Mouse (Mus musculus) lung, adult 2 months (tissue): ENCODE data around the gene Mylk2. TPM values are rescaled to one million over a fixed set of nuclear protein-coding genes. Genes with fewer than 3 reads are reported as not detected.
A peak's percentile ranks its signal among the peaks of the same experiment; 100 is the strongest.

Experiments used
- DNase-seq: peaks from one replicate; pipeline ENCODE4 v3.0.0; 2022
- H3K4me1 ChIP-seq: fragments of 200-500 bp; 2 replicates; pipeline ENCODE4 v1.6.1; 2011; ENCODE audit warnings: low read length; ENCODE audit not compliant: control insufficient read depth, insufficient read depth
- H3K4me3 ChIP-seq: fragments of 200-500 bp; replicated peaks from 2 replicates; pipeline ENCODE3; 2011; ENCODE audit warnings: low read depth, mild to moderate bottlenecking, control low read depth, low read length; ENCODE audit errors: extremely low read depth
- CTCF ChIP-seq: fragments of 200-500 bp; IDR thresholded peaks from 2 replicates; pipeline ENCODE4 v1.5.1; 2011; ENCODE audit warnings: mild to moderate bottlenecking, low read length, control low read depth; ENCODE audit not compliant: insufficient read depth
- POLR2A ChIP-seq: fragments of 200-500 bp; IDR thresholded peaks from 2 replicates; pipeline ENCODE4 v1.6.1; 2011; ENCODE audit warnings: low read depth, mild to moderate bottlenecking, control low read depth, low read length, borderline replicate concordance; ENCODE audit errors: extremely low read depth
- WGBS: fragments of 180-500 bp; shearing (Covaris S2); methylation state at CpG from one replicate; pipeline ENCODE4 v1.1.7; 2018; 5-methylcytosine and 5-hydroxymethylcytosine counted together
- polyA plus RNA-seq: library from polyadenylated mRNA; depleted of rRNA; stranded (reverse); fragments of >200 nt; gene quantifications from 2 replicates; pipeline ENCODE4 v1.2.3, GENCODE M21; 2012

Mylk2 gene
- polyA plus RNA-seq, 1 experiment, result 3.9 TPM

DNA sequence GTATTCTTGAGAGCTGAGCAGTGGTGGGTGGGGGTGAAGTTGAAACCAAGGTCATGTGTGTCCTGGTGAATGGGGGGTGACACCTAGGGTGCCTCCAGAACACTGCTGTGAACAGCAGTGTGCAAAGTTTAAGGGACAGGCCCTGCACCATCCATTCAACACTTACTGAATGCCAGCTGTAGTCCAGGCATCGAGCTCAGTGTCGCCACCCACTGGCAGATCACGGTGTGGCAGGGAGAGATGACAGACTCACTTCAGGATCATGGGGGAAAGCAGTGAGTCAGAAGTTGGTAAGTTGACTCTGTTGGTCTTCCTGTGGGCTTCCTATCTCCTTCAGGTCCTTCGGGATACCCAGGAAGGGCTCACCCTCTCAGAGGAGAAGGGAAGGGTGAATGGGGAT lies 28.7 kb downstream of the Mylk2 start:
- TF ChIP-seq CTCF (peak; percentile 74), POLR2A (no peak)
- WGBS, result 10% methylated on average over 4 of the region's 4 CpGs
- peak; percentile 25 for DNase-seq

DNA sequence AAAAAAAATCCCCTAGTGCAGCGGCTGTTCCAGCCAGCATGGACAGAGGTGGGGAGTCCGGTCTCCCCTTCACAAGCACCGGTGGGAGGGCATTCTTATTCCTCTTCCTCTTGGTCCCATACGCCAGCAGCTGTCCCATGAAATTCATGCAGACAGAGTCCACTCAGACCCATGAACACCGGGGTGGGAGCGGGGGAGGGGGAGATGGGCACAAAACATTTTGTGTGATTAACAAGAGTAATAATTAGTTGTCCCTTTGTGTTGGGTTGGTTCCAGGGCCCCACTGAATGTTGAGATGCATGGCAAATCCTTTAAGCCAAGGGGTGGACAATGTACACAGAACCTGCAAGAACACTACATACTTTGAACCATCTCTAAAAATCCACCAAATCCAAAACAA lies 30.0 kb downstream of the Mylk2 start:
- WGBS, result 74% methylated on average over 6 of the region's 6 CpGs
- TF ChIP-seq POLR2A (no peak), CTCF (no peak)

More for the DNA sequence above, 28.7 kb downstream of the Mylk2 start:
- Histone ChIP-seq H3K4me3 (no peak overlapping the region), H3K4me1 (no peaks in the 10 kb centered on the region)

DNA sequence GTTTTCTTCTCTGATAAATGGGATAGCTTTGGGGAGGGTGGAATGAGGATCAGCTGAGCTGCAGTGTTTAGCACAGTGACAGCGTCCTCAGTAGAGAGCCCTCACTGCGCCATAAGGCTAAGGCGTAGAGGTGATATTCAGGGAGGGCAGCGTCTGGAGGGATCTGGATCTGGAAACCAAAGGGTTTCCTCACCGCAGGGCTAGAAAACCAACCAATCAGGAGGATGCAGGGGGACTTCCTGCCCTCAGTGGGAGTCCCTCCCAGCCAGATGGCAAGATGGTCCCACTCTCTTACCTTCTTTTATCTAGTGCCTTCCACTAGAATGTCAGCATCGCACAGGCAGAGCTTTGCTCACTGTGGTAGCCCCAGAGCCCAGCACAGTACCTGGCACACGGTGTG lies 30.6 kb downstream of the Mylk2 start:
- no peaks in the 10 kb centered on the region for H3K4me1 ChIP-seq
- 24% methylated on average over 7 of the region's 7 CpGs for WGBS

More for the DNA sequence above, 30.0 kb downstream of the Mylk2 start:
- Histone ChIP-seq H3K4me1 (no peaks in the 10 kb centered on the region), H3K4me3 (no peak overlapping the region)
- no peak for DNase-seq

DNA sequence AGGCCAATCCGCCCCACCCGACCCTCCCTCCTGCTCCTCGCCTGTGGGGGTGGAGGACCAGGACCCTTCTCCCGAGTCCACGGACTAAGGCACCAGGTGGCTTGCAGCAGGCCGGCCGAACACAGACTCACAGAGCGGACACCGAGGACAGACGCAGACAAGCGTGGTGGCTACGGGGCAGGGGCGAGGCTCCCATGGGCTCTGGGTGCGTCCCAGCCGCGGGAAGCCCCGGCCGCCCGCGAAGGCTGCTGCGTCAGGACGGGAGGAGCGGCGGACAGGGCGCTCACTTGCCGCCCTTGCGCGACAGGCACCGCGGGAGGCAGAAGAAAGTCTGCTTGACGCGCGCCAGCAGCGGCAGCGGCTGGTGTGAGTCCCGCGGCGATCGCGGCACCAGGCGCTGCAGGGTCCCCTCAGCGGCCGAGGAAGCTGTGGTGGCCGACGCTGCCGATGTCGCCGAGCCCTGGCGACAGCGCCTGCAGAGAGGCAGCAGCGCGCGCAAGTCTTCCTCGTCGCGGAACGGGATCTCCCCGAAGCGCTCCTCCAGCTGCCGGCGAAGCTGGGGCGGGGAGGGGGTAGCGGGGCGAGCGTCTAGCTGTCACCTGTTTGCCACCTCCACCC lies 31.9 kb downstream of the Mylk2 start:
- under 1% methylated on average over 63 of the region's 65 CpGs for WGBS
- no peak overlapping the region for H3K4me3 ChIP-seq
- DNase-seq, result no peak
- no peaks in the 10 kb centered on the region for H3K4me1 ChIP-seq
- no peak for TF ChIP-seq POLR2A
- no peak for TF ChIP-seq CTCF

More for the DNA sequence above, 30.6 kb downstream of the Mylk2 start:
- TF ChIP-seq CTCF (no peak), POLR2A (no peak)
- no peak overlapping the region for H3K4me3 ChIP-seq
- DNase-seq, result no peak

DNA sequence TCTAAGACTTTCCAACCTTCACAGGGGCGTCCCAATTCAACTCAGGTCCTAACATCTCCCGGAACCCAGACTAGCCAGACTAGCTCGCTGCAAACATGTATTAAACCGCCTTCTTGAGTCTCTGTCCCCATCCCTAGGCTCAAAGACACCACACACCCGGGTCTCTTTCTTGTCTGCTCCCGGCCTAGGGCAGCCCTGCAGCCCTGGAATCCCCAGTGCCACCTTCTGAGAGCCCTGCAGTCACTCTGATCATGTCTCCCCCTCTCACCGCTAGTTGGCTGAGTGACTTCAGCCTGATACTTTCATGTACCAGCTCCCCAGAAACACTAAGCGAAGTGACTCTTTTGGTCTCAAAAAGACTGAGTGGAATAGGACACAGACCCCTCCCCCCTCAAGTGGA lies 32.4 kb downstream of the Mylk2 start:
- no peak for DNase-seq
- no peak for TF ChIP-seq POLR2A
- TF ChIP-seq CTCF, result no peak
- no peak overlapping the region for H3K4me3 ChIP-seq
- WGBS, result 10% methylated on average over 8 of the region's 8 CpGs
- H3K4me1 ChIP-seq, result no peaks in the 10 kb centered on the region

DNA sequence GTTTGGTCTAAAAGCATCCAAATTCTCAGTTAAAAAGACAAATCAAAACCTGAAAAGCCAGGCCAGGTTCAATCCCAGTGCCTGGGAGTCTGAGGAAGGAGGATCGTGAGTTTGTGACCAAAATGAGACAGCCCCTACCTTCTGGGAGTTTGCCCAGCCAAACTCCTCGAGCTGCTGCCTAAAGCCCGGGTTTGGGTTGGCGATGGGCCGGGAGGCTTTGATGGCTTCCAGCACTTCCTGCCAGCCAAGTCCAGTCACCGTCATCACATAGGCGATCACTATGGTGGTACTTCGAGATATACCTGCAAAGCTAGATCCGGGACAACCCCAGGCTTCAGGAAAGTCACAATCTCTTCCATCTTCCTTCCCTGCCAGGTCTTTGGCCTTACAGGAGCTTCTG lies 32.9 kb downstream of the Mylk2 start:
- 42% methylated on average over 9 of the region's 9 CpGs for WGBS
- TF ChIP-seq POLR2A (no peak), CTCF (no peak)

DNA sequence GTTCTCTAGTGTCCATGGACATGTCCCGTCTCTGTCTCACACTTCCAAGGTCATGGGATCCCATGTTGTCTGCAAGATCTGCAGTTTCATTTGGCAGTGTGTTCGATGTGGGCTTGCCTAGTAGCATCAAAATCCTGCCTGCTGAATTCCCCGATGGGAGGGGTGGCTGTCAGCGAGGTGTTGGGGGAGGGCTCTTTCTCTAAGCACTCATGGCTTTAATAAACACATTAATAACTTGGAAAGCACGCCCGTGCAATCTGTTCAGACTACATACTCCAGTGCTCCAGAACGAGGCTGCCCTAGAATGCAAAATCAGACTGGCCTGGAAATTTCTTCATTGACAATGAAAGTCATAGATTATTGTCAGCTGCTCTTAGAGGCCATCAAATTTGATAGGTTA lies 35.9 kb downstream of the Mylk2 start:
- no peak for DNase-seq
- Histone ChIP-seq H3K4me3 (no peak overlapping the region), H3K4me1 (no peaks in the 10 kb centered on the region)
- 27% methylated on average over 7 of the region's 7 CpGs for WGBS
- no peak for TF ChIP-seq POLR2A
- TF ChIP-seq CTCF, result no peak

More for the DNA sequence above, 32.9 kb downstream of the Mylk2 start:
- Histone ChIP-seq H3K4me3 (no peak overlapping the region), H3K4me1 (no peaks in the 10 kb centered on the region)
- DNase-seq, result no peak

DNA sequence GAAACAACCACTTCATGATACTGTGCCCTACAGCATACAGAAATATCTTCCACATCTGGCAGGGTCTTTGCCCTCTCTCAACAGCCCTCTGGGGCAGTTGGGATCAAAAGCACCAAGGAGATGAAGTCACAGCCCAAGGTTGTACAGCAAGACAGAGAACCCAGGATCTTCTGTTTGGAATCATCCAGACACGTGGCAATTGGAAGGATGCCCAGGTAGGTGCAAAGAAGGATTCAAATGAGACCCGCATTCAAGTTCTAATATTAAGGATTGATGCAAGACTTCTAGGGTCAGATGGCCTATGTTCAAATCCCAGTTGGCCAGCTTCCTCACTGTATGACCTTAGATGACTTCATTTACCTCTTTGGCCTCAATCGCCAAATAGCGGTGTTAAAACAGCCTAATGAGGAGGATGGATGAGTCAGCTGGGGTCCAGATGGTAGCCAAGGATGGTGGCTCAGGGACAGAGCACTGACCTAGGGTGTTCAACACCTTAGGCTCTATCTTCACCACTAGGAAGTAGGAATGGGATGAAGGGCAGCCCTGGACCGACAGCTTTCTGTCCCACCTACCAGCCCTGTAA lies 37.4 kb downstream of the Mylk2 start:
- Histone ChIP-seq H3K4me1 (no peaks in the 10 kb centered on the region), H3K4me3 (no peak overlapping the region)
- no peak for DNase-seq
- 75% methylated on average over 5 of the region's 5 CpGs for WGBS
- TF ChIP-seq CTCF (no peak), POLR2A (no peak)

DNA sequence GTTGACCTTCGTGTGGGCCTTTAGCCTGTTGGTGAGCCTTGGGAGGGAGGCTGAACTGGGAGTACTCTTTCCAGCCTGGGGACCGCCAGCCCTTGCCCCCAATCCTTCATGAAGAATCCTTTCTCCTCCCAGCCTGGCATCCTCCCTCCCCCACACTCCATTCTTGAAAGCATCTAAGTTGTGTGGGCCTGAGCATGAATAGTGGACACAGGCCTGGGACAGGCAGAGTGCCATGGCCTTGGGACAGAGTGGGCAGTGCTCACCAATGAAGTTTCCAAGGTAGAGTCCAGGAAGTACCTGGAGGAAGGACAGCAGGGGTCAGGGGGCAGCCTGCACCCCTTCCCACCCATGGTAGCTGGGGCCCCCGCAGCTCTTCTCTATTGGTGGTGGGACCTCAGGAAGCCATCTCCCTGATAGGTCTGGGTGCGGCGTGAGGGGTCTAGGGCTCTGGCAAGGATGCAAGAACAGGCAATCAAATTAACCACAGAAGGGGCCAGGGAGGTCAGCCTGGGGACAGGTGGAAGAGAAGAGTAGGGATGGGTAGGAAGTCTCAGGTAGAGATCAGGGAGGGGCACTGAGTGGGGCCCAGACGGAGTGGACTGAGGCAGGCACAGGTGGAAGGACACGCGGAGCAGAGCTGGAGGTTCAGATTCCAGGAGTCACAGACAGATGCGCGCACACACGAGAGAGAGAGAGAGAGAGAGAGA lies 39.4 kb downstream of the Mylk2 start:
- Histone ChIP-seq H3K4me3 (no peak overlapping the region), H3K4me1 (no peaks in the 10 kb centered on the region)
- TF ChIP-seq POLR2A (no peak), CTCF (no peak)
- WGBS, result 44% methylated on average over 11 of the region's 11 CpGs
- no peak for DNase-seq

DNA sequence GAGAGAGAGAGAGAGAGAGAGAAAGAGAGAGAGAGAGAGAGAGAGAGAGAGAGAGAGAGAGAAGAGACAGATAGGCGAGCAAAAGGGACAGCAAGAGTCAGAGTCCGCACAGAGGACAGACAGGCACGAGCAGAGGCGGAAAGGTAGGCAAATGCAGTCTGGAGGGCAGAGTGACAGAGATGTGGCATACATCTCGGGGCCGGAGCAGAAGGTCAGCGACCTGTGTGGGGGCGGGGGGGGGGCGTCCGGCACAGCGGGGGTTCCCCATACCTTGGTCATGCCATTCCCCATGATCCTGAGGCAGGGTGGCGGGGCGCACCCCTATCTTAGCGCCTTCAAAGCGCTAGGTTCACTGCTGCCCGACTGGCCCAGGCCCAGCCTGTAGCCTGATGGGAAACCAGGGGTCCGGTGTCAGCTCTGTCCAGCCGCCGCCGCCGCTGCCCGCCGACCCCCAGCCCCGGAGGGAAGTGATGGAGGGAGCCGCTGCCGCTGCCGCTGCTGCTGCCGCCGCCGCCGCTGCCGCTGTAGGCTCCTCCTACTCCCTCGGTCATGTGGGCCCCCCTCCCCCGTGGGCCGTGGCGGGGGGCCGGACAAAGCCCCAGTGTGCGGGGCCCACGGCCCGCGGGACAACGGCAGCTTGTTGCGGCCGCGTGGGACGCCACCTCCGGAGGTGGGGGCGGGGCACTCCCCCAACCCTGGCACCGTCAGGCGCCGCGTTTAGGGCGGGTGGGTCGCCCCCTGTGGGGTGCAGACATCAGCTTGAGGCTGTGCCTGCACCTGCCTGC lies 40.1 kb downstream of the Mylk2 start, which contains the start of gene Dusp15:
TSS of gene Dusp15 (minus strand) at position 634 of the 785 bp plus-strand sequence.
- no peak within 1 kb of the TSS for H3K4me3 ChIP-seq
- H3K4me1 ChIP-seq, result no peaks in the 10 kb centered on the region
- TF ChIP-seq CTCF (no peak), POLR2A (no peak)
- WGBS, result 1% methylated on average over 52 of the region's 54 CpGs
- DNase-seq, result no peak
